Mouse (Mus musculus) G1E (cell line): ENCODE results near the gene Cog5.

Experiments used
- CTCF ChIP-seq: IDR thresholded peaks from 2 replicates; pipeline ENCODE4 v1.5.1; 2012; ENCODE audit warnings: low read depth, low read length, inconsistent platforms, mixed read lengths
- GATA1 ChIP-seq: IDR thresholded peaks from 2 replicates; pipeline ENCODE4 v1.6.1; 2012; ENCODE audit warnings: borderline replicate concordance, low read length, inconsistent platforms, mixed read lengths
- GATA2 ChIP-seq: IDR thresholded peaks from 2 replicates; pipeline ENCODE4 v1.6.1; 2012; ENCODE audit warnings: low read depth, low read length, inconsistent platforms, borderline replicate concordance
- TAL1 ChIP-seq: conservative IDR thresholded peaks from 2 replicates; pipeline ENCODE4 v1.6.1; 2012; ENCODE audit warnings: low read depth, low read length, inconsistent platforms, mixed read lengths

GRCm38 (mm10) chr12:31984664-31985063 lies 330.0 kb downstream of the Cog5 start:
- TF ChIP-seq CTCF = no peak
- TF ChIP-seq GATA1 = no peak
- no peak for TF ChIP-seq TAL1
- no peak for TF ChIP-seq GATA2
